Mouse (Mus musculus) hindbrain, embryonic 12.5 days (tissue): ENCODE data around the gene Aprt. TPM values are rescaled to one million over a fixed set of nuclear protein-coding genes. Genes with fewer than 3 reads are reported as not detected.

Experiments
- ATAC-seq: fragments of 200-750 bp; cut with Nextera tagmentation; 2 replicates; pipeline ENCODE4 v1.8.0; 2017; ENCODE audit warnings: moderate TSS enrichment; ENCODE audit not compliant: low FRiP score
- H3K27ac ChIP-seq: fragments of 300-500 bp; sonication (generic); 2 replicates; pipeline ENCODE4 v1.5.1; 2016; ENCODE audit warnings: mild to moderate bottlenecking
- H3K27me3 ChIP-seq: fragments of 300-500 bp; sonication (generic); 2 replicates; pipeline ENCODE4 v1.6.1; 2016; ENCODE audit warnings: mild to moderate bottlenecking
- H3K36me3 ChIP-seq: fragments of 300-500 bp; sonication (generic); 2 replicates; pipeline ENCODE4 v1.6.1; 2016; ENCODE audit warnings: mild to moderate bottlenecking
- H3K4me1 ChIP-seq: fragments of 300-500 bp; sonication (generic); 2 replicates; pipeline ENCODE4 v1.6.1; 2016
- H3K4me2 ChIP-seq: fragments of 300-500 bp; sonication (generic); replicated peaks from 2 replicates; pipeline ENCODE4 v1.6.1; 2016; ENCODE audit warnings: mild to moderate bottlenecking
- H3K4me3 ChIP-seq: fragments of 300-500 bp; sonication (generic); 2 replicates; pipeline ENCODE4 v1.5.1; 2016; ENCODE audit warnings: mild to moderate bottlenecking
- H3K9ac ChIP-seq: fragments of 300-500 bp; sonication (generic); 2 replicates; pipeline ENCODE4 v1.6.1; 2016; ENCODE audit warnings: mild to moderate bottlenecking, moderate library complexity
- H3K9me3 ChIP-seq: fragments of 300-500 bp; sonication (generic); replicated peaks from 2 replicates; pipeline ENCODE4 v1.6.1; 2016; ENCODE audit warnings: mild to moderate bottlenecking
- WGBS: fragments of 180-500 bp; shearing (Covaris S2); methylation state at CpG from one replicate; pipeline ENCODE4 v1.1.7; 2016; 5-methylcytosine and 5-hydroxymethylcytosine counted together
- polyA plus RNA-seq: library from polyadenylated mRNA; unstranded; fragments of >200 nt; fragmentation: Nextera tagmentation; extraction: Ambion mirVana; gene quantifications from 2 replicates; pipeline ENCODE4 v1.2.1, GENCODE M21; 2016

Aprt gene
- 160 and 185 TPM in 2 replicates for polyA plus RNA-seq

DNA sequence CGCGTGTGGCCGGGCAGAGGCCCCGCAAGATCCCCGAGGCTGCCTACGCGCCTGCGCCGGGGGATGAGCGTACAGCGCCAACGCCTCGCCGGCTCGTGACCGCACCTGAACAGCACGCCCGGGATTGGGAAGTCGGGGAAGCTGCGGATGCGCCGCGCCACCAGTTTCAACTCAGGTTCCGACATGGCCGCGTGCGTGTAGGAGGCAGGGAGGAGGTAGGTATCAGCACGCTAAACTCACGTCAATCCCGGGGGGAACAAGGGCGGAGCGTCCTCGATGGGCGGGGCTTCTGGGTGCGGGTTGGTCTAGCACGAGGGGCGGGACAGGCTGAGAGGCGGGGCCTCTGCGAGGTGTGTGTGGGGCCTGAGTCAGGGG lies at the start of gene Aprt:
Aprt (minus strand) TSS at position 262 of the 375 bp plus-strand sequence.
- Histone ChIP-seq H3K4me3 (peak within 1 kb of the TSS; percentile 65), H3K36me3 (peaks cover 21% of the 10 kb centered on the region), H3K4me2 (peak within 1 kb of the TSS; percentile 79), H3K27ac (peak within 1 kb of the TSS; percentile 62), H3K4me1 (peaks cover 45% of the 10 kb centered on the region), H3K9me3 (no peaks in the 10 kb centered on the region), H3K9ac (peak within 1 kb of the TSS; percentile 79), H3K27me3 (no peaks in the 10 kb centered on the region)
- under 1% methylated on average over 39 of the region's 39 CpGs for WGBS
- peak; percentile 87 for ATAC-seq

- peaks cover 11% of the 10 kb centered on the region; the same call in 1 of the 2 replicates for H3K4me1 ChIP-seq
- no peak overlapping the region for H3K9ac ChIP-seq
- H3K4me2 ChIP-seq, result no peak overlapping the region
- ATAC-seq, result no peak
- no peak overlapping the region for H3K4me3 ChIP-seq
- H3K27me3 ChIP-seq, result peaks cover 5% of the 10 kb centered on the region; the same call in 1 of the 2 replicates
- 82% methylated on average over 9 of the region's 9 CpGs for WGBS
- no peaks in the 10 kb centered on the region for H3K9me3 ChIP-seq
- no peak overlapping the region for H3K27ac ChIP-seq
- H3K36me3 ChIP-seq, result peaks cover 10% of the 10 kb centered on the region; the same call in 1 of the 2 replicates
Observed at GRCm38 (mm10) chr8:122625811-122626210, 49.1 kb upstream of the Aprt start.

- Histone ChIP-seq H3K4me1 (peaks cover 8% of the 10 kb centered on the region), H3K36me3 (0 out of 2 replicates have a peak, but pooled peaks cover 3% of the 10 kb centered on the region), H3K9ac (no peak overlapping the region), H3K9me3 (no peaks in the 10 kb centered on the region), H3K27ac (no peak overlapping the region), H3K4me2 (no peak overlapping the region), H3K4me3 (no peak overlapping the region), H3K27me3 (no peaks in the 10 kb centered on the region)
- WGBS, result 73% methylated on average over 5 of the region's 5 CpGs
- ATAC-seq, result no peak
Observed at GRCm38 (mm10) chr8:122624653-122625052, 47.9 kb upstream of the Aprt start.

GRCm38 (mm10) chr8:122623844-122624642 lies 47.3 kb upstream of the Aprt start:
- no peak overlapping the region for H3K4me3 ChIP-seq
- no peak overlapping the region for H3K9ac ChIP-seq
- H3K4me1 ChIP-seq, result peaks cover 11% of the 10 kb centered on the region
- no peak overlapping the region for H3K27ac ChIP-seq
- H3K4me2 ChIP-seq, result no peak overlapping the region
- 87% methylated on average over 17 of the region's 17 CpGs for WGBS
- H3K36me3 ChIP-seq, result 0 out of 2 replicates have a peak, but pooled peaks cover 3% of the 10 kb centered on the region
- H3K9me3 ChIP-seq, result no peaks in the 10 kb centered on the region
- no peaks in the 10 kb centered on the region for H3K27me3 ChIP-seq
- no peak for ATAC-seq

DNA sequence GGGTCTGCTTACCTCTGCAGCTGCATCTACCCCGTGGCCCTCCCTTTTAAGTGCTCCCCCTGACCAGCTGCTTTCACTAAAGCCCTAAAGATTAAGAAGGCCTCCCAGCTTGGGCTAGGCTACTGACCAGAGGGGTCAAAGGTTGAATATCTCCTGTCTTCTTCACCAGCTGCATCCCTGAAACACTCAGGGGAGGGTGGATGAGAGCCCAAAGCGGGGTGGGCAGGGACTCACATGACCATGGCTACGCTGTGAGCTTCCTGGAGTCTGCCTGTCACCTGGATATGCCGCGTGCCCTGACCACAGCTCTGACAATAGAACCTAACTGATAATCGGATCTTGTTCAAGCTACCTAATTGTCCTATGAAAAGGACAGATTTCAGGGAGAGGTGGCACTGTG lies 46.0 kb upstream of the Aprt start, which contains the start of gene Pabpn1l:
Pabpn1l (minus strand) TSS at position 13 of the 400 bp plus-strand sequence.
- no peaks in the 10 kb centered on the region for H3K9me3 ChIP-seq
- H3K9ac ChIP-seq, result no peak within 1 kb of the TSS
- no peak within 1 kb of the TSS for H3K4me2 ChIP-seq
- peaks cover 19% of the 10 kb centered on the region for H3K4me1 ChIP-seq
- ATAC-seq, result no peak
- H3K4me3 ChIP-seq, result no peak within 1 kb of the TSS
- no peaks in the 10 kb centered on the region for H3K27me3 ChIP-seq
- no peaks in the 10 kb centered on the region for H3K36me3 ChIP-seq
- WGBS, result 72% methylated on average over 6 of the region's 6 CpGs
- H3K27ac ChIP-seq, result no peak within 1 kb of the TSS

- Histone ChIP-seq H3K27ac (no peak overlapping the region), H3K4me3 (no peak overlapping the region), H3K4me1 (peaks cover 17% of the 10 kb centered on the region), H3K9me3 (no peaks in the 10 kb centered on the region), H3K4me2 (no peak overlapping the region), H3K27me3 (no peaks in the 10 kb centered on the region), H3K9ac (no peak overlapping the region), H3K36me3 (peaks cover 5% of the 10 kb centered on the region; the same call in 1 of the 2 replicates)
- WGBS, result 38% methylated on average over 5 of the region's 5 CpGs
- no peak for ATAC-seq
Observed at GRCm38 (mm10) chr8:122620446-122620845, 43.7 kb upstream of the Aprt start.

- no peak for ATAC-seq
- H3K36me3 ChIP-seq, result peaks cover 14% of the 10 kb centered on the region
- H3K9me3 ChIP-seq, result no peaks in the 10 kb centered on the region
- H3K9ac ChIP-seq, result no peak overlapping the region; the same call in 1 of the 2 replicates
- H3K27ac ChIP-seq, result no peak overlapping the region
- 76% methylated on average over 6 of the region's 6 CpGs for WGBS
- H3K4me3 ChIP-seq, result no peak overlapping the region
- H3K4me1 ChIP-seq, result peaks cover 15% of the 10 kb centered on the region
- H3K27me3 ChIP-seq, result no peaks in the 10 kb centered on the region
- H3K4me2 ChIP-seq, result no peak overlapping the region
Observed at GRCm38 (mm10) chr8:122618660-122619378, 42.1 kb upstream of the Aprt start.

- no peak overlapping the region for H3K4me3 ChIP-seq
- WGBS, result 34% methylated on average over 5 of the region's 7 CpGs
- no peaks in the 10 kb centered on the region for H3K9me3 ChIP-seq
- H3K27ac ChIP-seq, result no peak overlapping the region
- no peaks in the 10 kb centered on the region for H3K27me3 ChIP-seq
- ATAC-seq, result 0 out of 2 replicates have a peak, but pooled peaks have one; percentile 23
- peaks cover 15% of the 10 kb centered on the region for H3K4me1 ChIP-seq
- no peak overlapping the region for H3K4me2 ChIP-seq
- H3K36me3 ChIP-seq, result peaks cover 14% of the 10 kb centered on the region
- H3K9ac ChIP-seq, result no peak overlapping the region
Observed at GRCm38 (mm10) chr8:122617947-122618546, 41.3 kb upstream of the Aprt start.

DNA sequence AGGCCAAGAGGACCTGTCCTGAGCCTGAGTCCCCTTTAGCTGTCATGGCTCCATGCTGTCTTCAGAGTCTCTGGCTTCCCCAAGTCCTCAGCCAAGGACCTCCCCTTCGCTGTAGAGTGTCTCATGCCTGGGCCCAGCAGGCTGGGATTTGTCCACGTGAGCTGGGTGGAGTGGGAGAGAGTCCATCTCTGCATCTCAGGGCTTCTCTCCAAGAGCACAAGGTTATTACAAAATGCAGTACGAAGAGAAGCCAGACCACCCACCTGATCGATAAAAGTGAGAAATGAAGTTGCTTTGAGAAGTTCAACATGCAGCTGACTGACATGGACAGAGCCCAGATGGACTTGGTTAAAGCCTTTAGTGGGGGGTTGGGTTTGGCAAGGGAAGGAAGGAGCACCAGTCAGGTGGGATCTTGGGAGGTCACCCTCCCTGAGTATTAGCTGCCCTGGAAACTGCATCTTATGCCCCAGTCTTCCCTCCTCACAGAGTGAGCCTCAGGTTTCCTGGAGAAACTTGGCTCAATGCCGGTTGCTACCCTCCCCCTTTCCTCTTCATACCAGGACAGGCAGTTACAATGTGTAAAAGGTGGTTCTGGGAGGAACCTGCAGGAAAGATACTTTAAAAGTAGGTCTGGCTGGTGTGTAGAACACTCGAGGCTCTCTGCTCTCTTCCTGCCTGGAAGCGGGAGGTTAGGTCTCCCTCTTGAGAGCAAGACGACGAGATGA lies 39.6 kb upstream of the Aprt start:
- H3K9me3 ChIP-seq, result no peaks in the 10 kb centered on the region
- no peak overlapping the region for H3K9ac ChIP-seq
- ATAC-seq, result no peak
- H3K27ac ChIP-seq, result no peak overlapping the region
- H3K4me1 ChIP-seq, result peaks cover 24% of the 10 kb centered on the region
- 75% methylated on average over 9 of the region's 9 CpGs for WGBS
- peaks cover 14% of the 10 kb centered on the region for H3K36me3 ChIP-seq
- H3K27me3 ChIP-seq, result no peaks in the 10 kb centered on the region
- no peak overlapping the region for H3K4me2 ChIP-seq
- H3K4me3 ChIP-seq, result no peak overlapping the region

DNA sequence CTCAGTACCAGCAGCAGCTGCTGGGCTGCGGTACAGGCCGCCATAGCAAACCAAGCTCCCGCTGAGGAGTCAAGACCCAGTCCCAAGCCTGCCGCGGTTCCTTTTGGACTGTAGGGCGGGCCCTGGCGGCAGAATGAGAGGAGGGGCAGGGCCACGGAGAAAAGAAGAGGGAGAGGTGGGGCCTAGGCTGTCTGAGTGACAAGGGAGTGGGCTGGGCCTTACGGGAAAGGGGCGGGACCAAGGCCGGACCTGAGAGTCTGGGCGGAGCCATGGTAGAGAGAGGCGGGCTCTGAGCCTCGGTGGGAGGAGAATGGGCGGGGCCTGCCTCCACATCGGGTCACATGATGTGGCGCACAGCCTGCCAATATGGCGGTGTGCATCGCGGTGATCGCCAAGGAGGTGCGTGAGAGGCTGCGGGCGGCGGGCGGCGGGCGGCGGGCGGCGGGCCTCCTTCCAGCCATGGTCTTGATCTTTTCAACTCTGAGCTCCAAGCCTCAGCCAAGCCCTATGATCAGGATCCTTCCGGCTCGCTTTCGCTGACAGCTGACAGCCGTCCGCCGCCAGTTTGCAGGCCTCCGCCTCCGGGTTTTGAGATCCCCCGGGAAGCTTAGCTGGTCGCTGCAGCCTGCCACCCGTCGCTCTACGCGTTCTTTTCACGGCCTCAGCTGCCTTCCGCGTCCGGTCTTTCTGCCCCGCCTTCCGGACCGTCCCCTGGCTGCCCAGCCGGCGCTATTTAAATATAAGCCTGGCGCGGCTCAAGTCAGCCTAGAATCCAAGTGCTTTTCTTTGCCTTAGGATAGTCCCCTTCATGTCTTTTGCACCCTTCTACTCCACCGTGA lies 34.8 kb upstream of the Aprt start, which contains the start of the genes Galns and Trappc2l:
Galns (minus strand) TSS at position 169 of the 839 bp plus-strand sequence.
Trappc2l (plus strand) TSS at position 346 of the 839 bp plus-strand sequence.
- Histone ChIP-seq H3K9ac (peak within 1 kb of the TSS; percentile 75), H3K4me3 (peak within 1 kb of the TSS; percentile 60), H3K9me3 (no peaks in the 10 kb centered on the region), H3K36me3 (peaks cover 14% of the 10 kb centered on the region), H3K27ac (peak within 1 kb of the TSS; percentile 86), H3K4me1 (peaks cover 18% of the 10 kb centered on the region), H3K4me2 (peak within 1 kb of the TSS; percentile 94), H3K27me3 (no peaks in the 10 kb centered on the region)
- peak; percentile 97 for ATAC-seq
- under 1% methylated on average over 51 of the region's 57 CpGs for WGBS
